8 mouse cellular contexts compared by ENCODE assay signal in genomic region chr2:155515941-155516340, GRCm38 (mm10). TPM values are rescaled to one million over a fixed set of nuclear protein-coding genes. Genes with fewer than 3 reads are reported as not detected.
DNase-seq lines count a peak whose midpoint lies in the region; ATAC-seq and TF ChIP-seq lines count a peak whose summit lies in the region.

No protein-coding gene starts in this region.

- H3K27me3 ChIP-seq in hindbrain, embryonic 10.5 days (ENCODE audit: insufficient read depth, poor library complexity, severe bottlenecking) = peaks cover 31% of the 10 kb centered on the region
- no peaks in the 10 kb centered on the region for H3K27me3 ChIP-seq in hindbrain, embryonic 13.5 days
- no peaks in the 10 kb centered on the region for H3K27me3 ChIP-seq in ES-Bruce4 (ENCODE audit: control insufficient read depth, insufficient read depth, low read length, poor library complexity, severe bottlenecking)

- WGBS in hindbrain, embryonic 10.5 days = 3% methylated on average over 1 of the region's 1 CpGs
- WGBS in hindbrain, embryonic 13.5 days = 16% methylated on average over 1 of the region's 1 CpGs

- H3K36me3 ChIP-seq in hindbrain, embryonic 10.5 days = no peaks in the 10 kb centered on the region
- peaks cover 5% of the 10 kb centered on the region; the same call in 1 of the 2 replicates for H3K36me3 ChIP-seq in hindbrain, embryonic 13.5 days
- H3K36me3 ChIP-seq in ES-Bruce4 (ENCODE audit: control insufficient read depth, insufficient read depth, low read length, poor library complexity, severe bottlenecking) = no peaks in the 10 kb centered on the region

- H3K4me3 ChIP-seq in hindbrain, embryonic 10.5 days = no peak overlapping the region
- H3K4me3 ChIP-seq in hindbrain, embryonic 13.5 days = no peak overlapping the region
- H3K4me3 ChIP-seq in ES-Bruce4 (ENCODE audit: low read depth, low read length) = no peak overlapping the region

- intact Hi-C loops in gastrocnemius, postnatal 14 days (cut with DNase I; ENCODE audit: low total_unique reads) = loop anchor here (2.0 kb wide), 2 partner anchors 69 to 105 kb away; no protein-coding TSS in a partner anchor

- no peaks in the 10 kb centered on the region for H3K9me3 ChIP-seq in hindbrain, embryonic 10.5 days
- no peaks in the 10 kb centered on the region for H3K9me3 ChIP-seq in hindbrain, embryonic 13.5 days
- no peaks in the 10 kb centered on the region for H3K9me3 ChIP-seq in ES-Bruce4 (replicated peaks; ENCODE audit: control insufficient read depth, insufficient read depth, low read length, poor library complexity, severe bottlenecking)

- TF ChIP-seq POLR2A in ES-Bruce4 (IDR thresholded peaks at IDR 0.05; ENCODE audit: insufficient read depth, low read length) = no peak

- no peak overlapping the region for H3K4me2 ChIP-seq in hindbrain, embryonic 13.5 days

- no peak for ATAC-seq in hindbrain, embryonic 13.5 days (ENCODE audit: low FRiP score)

- no peak overlapping the region for H3K27ac ChIP-seq in hindbrain, embryonic 10.5 days
- H3K27ac ChIP-seq in hindbrain, embryonic 13.5 days = no peak overlapping the region
- H3K27ac ChIP-seq in ES-Bruce4 (ENCODE audit: insufficient read depth, low read length) = no peak overlapping the region

- peak; percentile 42 for TF ChIP-seq CTCF in ES-Bruce4 (IDR thresholded peaks at IDR 0.05; ENCODE audit: low read depth, low read length)

- TF ChIP-seq EP300 in ES-Bruce4 (IDR thresholded peaks at IDR 0.05; ENCODE audit: insufficient read depth, low read depth, low read length) = no peak

- peak; percentile 71 for DNase-seq in hindbrain, embryonic 10.5 days (ENCODE audit: low spot score)
- peak; percentile 73 for DNase-seq in cerebellum, adult 11-12 months
- DNase-seq in gastrocnemius, postnatal 14 days = peak; percentile 55
- peak; percentile 78 to 81 for DNase-seq in layer of hippocampus, postnatal 10 days (ENCODE audit: low spot score in 2 of 2)
- peak; percentile 62 for DNase-seq in mesoderm, embryonic 11.5 days (ENCODE audit: low read depth, low spot score)
- peak; percentile 63 for DNase-seq in thymus, postnatal 0 days (ENCODE audit: low spot score)

- peaks cover 37% of the 10 kb centered on the region for H3K4me1 ChIP-seq in hindbrain, embryonic 10.5 days (replicated peaks)
- H3K4me1 ChIP-seq in hindbrain, embryonic 13.5 days (replicated peaks) = peaks cover 35% of the 10 kb centered on the region
- no peaks in the 10 kb centered on the region for H3K4me1 ChIP-seq in ES-Bruce4 (ENCODE audit: control insufficient read depth, insufficient read depth, low read length)

- no peak overlapping the region for H3K9ac ChIP-seq in hindbrain, embryonic 13.5 days
- no peak overlapping the region for H3K9ac ChIP-seq in ES-Bruce4 (ENCODE audit: low read depth, poor library complexity, severe bottlenecking)

RNA-seq across cellular contexts. Expression of gene Acss2, which starts 1.8 kb away (rescaled TPM):
- polyA plus RNA-seq in hindbrain, embryonic 10.5 days (2016; fragmentation: Nextera tagmentation; extraction: Ambion mirVana) = 15.6 and 19.7 TPM in 2 replicates
- 26.6 and 29.0 TPM in 2 replicates for polyA plus RNA-seq in hindbrain, embryonic 13.5 days (2015; fragmentation: Nextera tagmentation; extraction: Ambion mirVana)
- 6.3 and 10.3 TPM in 2 replicates for polyA plus RNA-seq in ES-Bruce4 (2011; ENCODE audit: insufficient read depth, insufficient read length, low read depth, missing spikeins)
- 10 to 100 TPM; 26.6 to 31.3 TPM for total RNA-seq in gastrocnemius, postnatal 14 days (2021)
- 10 to 100 TPM; 48.9 to 56.2 TPM for total RNA-seq in layer of hippocampus, postnatal 10 days (2021)
- 29.8 and 35.7 TPM in 2 replicates for polyA plus RNA-seq in thymus, postnatal 0 days (2015; fragmentation: Nextera tagmentation; extraction: Ambion mirVana)

RNA-seq across cellular contexts. Expression of gene Ggt7, which starts 2.1 kb away (rescaled TPM):
- 16.6 and 33.1 TPM in 2 replicates for polyA plus RNA-seq in hindbrain, embryonic 10.5 days (2016; fragmentation: Nextera tagmentation; extraction: Ambion mirVana)
- polyA plus RNA-seq in hindbrain, embryonic 13.5 days (2015; fragmentation: Nextera tagmentation; extraction: Ambion mirVana) = 66.3 and 73.6 TPM in 2 replicates
- 1.1 and 1.4 TPM in 2 replicates for polyA plus RNA-seq in ES-Bruce4 (2011; ENCODE audit: insufficient read depth, insufficient read length, low read depth, missing spikeins)
- total RNA-seq in gastrocnemius, postnatal 14 days (2021) = 1 to 10 TPM in 1 of 2 experiments, under 1 TPM in 1; 0.57 to 1.2 TPM
- 100 to 1,000 TPM in 1 of 2 experiments, 10 to 100 TPM in 1; 95.2 to 101 TPM for total RNA-seq in layer of hippocampus, postnatal 10 days (2021)
- 2.8 and 3.6 TPM in 2 replicates for polyA plus RNA-seq in thymus, postnatal 0 days (2015; fragmentation: Nextera tagmentation; extraction: Ambion mirVana)

RNA-seq across cellular contexts. Expression of gene Ncoa6, which starts 42.2 kb away (rescaled TPM):
- 19.2 and 22.4 TPM in 2 replicates for polyA plus RNA-seq in hindbrain, embryonic 10.5 days (2016; fragmentation: Nextera tagmentation; extraction: Ambion mirVana)
- 27.9 and 32.1 TPM in 2 replicates for polyA plus RNA-seq in hindbrain, embryonic 13.5 days (2015; fragmentation: Nextera tagmentation; extraction: Ambion mirVana)
- polyA plus RNA-seq in ES-Bruce4 (2011; ENCODE audit: insufficient read depth, insufficient read length, low read depth, missing spikeins) = 26.4 and 31.0 TPM in 2 replicates
- 10 to 100 TPM; 17.8 to 18.0 TPM for total RNA-seq in gastrocnemius, postnatal 14 days (2021)
- 10 to 100 TPM; 67.5 to 70.5 TPM for total RNA-seq in layer of hippocampus, postnatal 10 days (2021)
- polyA plus RNA-seq in thymus, postnatal 0 days (2015; fragmentation: Nextera tagmentation; extraction: Ambion mirVana) = 14.9 and 17.7 TPM in 2 replicates
